ENCODE assay signal across 17 mouse cellular contexts in the genomic region with DNA sequence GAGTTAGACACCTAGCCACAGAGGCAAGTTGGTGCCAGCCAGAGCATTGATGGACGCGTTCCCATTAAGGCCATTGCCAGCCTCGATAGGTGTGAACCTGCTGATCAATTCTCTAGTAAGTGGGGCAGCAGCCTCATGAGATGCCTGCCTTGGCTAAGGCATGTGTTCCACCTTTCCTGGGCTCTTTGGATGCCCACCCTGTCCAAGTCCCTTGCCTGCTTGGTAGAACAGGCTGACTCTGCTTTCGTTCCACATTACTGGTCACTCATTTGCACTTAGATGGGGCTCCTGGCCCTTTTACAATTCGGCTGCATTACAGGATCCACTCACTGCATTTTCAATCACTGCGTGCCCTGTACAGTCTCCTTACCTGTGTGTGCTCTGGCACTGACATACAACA.
"Had no signal": no experiment of that assay in that cellular context is flagged by ENCODE, and none has a peak within 500 bp of the region (broad histone marks: within the 10 kb centered on the region; RNA-seq: fewer than 3 reads in every experiment).

No protein-coding gene starts in this region.

- H3K27me3 ChIP-seq: hindbrain, embryonic 15.5 days; limb, embryonic 12.5 days; liver, embryonic 13.5 days; lung, embryonic 15.5 days; midbrain, embryonic 13.5 days; neural tube, embryonic 12.5 days; stomach, embryonic 15.5 days had no signal

- H3K9me3 ChIP-seq: hindbrain, embryonic 15.5 days; limb, embryonic 12.5 days; lung, embryonic 15.5 days; midbrain, embryonic 13.5 days; neural tube, embryonic 12.5 days; stomach, embryonic 15.5 days had no signal

- ATAC-seq: intestine, embryonic 16.5 days; liver, postnatal 0 days; midbrain, embryonic 13.5 days had no signal

- DNase-seq: layer of hippocampus, postnatal 36 days; liver; liver, embryonic 13.5 days; liver, postnatal 0 days; lung, postnatal 14 days; retina, postnatal 1 day; right cerebral cortex, postnatal 4 days; spleen, adult 18-20 months; thymus, postnatal 4 days had no signal

- H3K4me2 ChIP-seq: hindbrain, embryonic 15.5 days; limb, embryonic 12.5 days; liver, embryonic 13.5 days; lung, embryonic 15.5 days; midbrain, embryonic 13.5 days; neural tube, embryonic 12.5 days; stomach, embryonic 15.5 days had no signal

- H3K9ac ChIP-seq: hindbrain, embryonic 15.5 days; limb, embryonic 12.5 days; liver, embryonic 13.5 days; liver, postnatal 0 days; lung, embryonic 15.5 days; midbrain, embryonic 13.5 days; neural tube, embryonic 12.5 days; stomach, embryonic 15.5 days had no signal

- H3K36me3 ChIP-seq: hindbrain, embryonic 15.5 days; limb, embryonic 12.5 days; liver, embryonic 13.5 days; lung, embryonic 15.5 days; midbrain, embryonic 13.5 days; neural tube, embryonic 12.5 days; stomach, embryonic 15.5 days had no signal

- H3K4me1 ChIP-seq: limb, embryonic 12.5 days; liver, embryonic 13.5 days; lung, embryonic 15.5 days; neural tube, embryonic 12.5 days; stomach, embryonic 15.5 days had no signal

- H3K4me3 ChIP-seq: hindbrain, embryonic 15.5 days; limb, embryonic 12.5 days; liver, embryonic 13.5 days; lung, embryonic 15.5 days; midbrain, embryonic 13.5 days; neural tube, embryonic 12.5 days; stomach, embryonic 15.5 days had no signal

- H3K27ac ChIP-seq: hindbrain, embryonic 15.5 days; limb, embryonic 12.5 days; liver, embryonic 13.5 days; lung, embryonic 15.5 days; macrophage; midbrain, embryonic 13.5 days; neural tube, embryonic 12.5 days; stomach, embryonic 15.5 days had no signal
